Mouse (Mus musculus): ENCODE data around the gene Gpsm3. TPM values are rescaled to one million over a fixed set of nuclear protein-coding genes. Genes with fewer than 3 reads are reported as not detected.

Gpsm3 gene
- polyA plus RNA-seq, 2 experiments = 3.7 to 7.9 TPM

GRCm38 (mm10) chr17:34568421-34568820 is 21.2 kb upstream of the Gpsm3 start:
- peaks cover 8% of the 10 kb centered on the region for H3K4me1 ChIP-seq (ENCODE audit: control insufficient read depth, insufficient read depth, low read length)
- H3K4me3 ChIP-seq (replicated peaks; ENCODE audit: low read length) = no peak overlapping the region
- DNase-seq (ENCODE audit: low spot score) = no peak
- no peak overlapping the region for H3K27ac ChIP-seq (replicated peaks; ENCODE audit: low read depth, low read length)
- no peaks in the 10 kb centered on the region for H3K27me3 ChIP-seq (ENCODE audit: control insufficient read depth, insufficient read depth, low read length)
- no peaks in the 10 kb centered on the region for H3K36me3 ChIP-seq (ENCODE audit: control insufficient read depth, insufficient read depth, low read length)
- no peak for TF ChIP-seq POLR2A (IDR thresholded peaks at IDR 0.05; ENCODE audit: borderline replicate concordance, extremely low read depth, insufficient read depth, insufficient read length)
- ATAC-seq (ENCODE audit: low FRiP score, low read depth) = no peak
- H3K9ac ChIP-seq (ENCODE audit: low read depth, low read length, severe bottlenecking) = no peak overlapping the region
- 77% methylated on average over 13 of the region's 13 CpGs for WGBS
- no peak overlapping the region for H3K4me2 ChIP-seq (replicated peaks; ENCODE audit: low read depth, low read length, severe bottlenecking)
- no peaks in the 10 kb centered on the region for H3K9me3 ChIP-seq (ENCODE audit: control insufficient read depth, low read length)

- no peak for TF ChIP-seq POLR2A (IDR thresholded peaks at IDR 0.05; ENCODE audit: borderline replicate concordance, extremely low read depth, insufficient read depth, insufficient read length)
- DNase-seq (ENCODE audit: low spot score) (no peak), ATAC-seq (ENCODE audit: low FRiP score, low read depth) (no peak)
- H3K9ac ChIP-seq (ENCODE audit: low read depth, low read length, severe bottlenecking) = no peak overlapping the region
- 71% methylated on average over 4 of the region's 4 CpGs for WGBS
- no peaks in the 10 kb centered on the region for H3K27me3 ChIP-seq (ENCODE audit: control insufficient read depth, insufficient read depth, low read length)
- no peaks in the 10 kb centered on the region for H3K4me1 ChIP-seq (ENCODE audit: control insufficient read depth, insufficient read depth, low read length)
- no peaks in the 10 kb centered on the region for H3K36me3 ChIP-seq (ENCODE audit: control insufficient read depth, insufficient read depth, low read length)
- no peaks in the 10 kb centered on the region for H3K9me3 ChIP-seq (ENCODE audit: control insufficient read depth, low read length)
- no peak overlapping the region for H3K4me3 ChIP-seq (replicated peaks; ENCODE audit: low read length)
- no peak overlapping the region for H3K4me2 ChIP-seq (replicated peaks; ENCODE audit: low read depth, low read length, severe bottlenecking)
- no peak overlapping the region for H3K27ac ChIP-seq (replicated peaks; ENCODE audit: low read depth, low read length)
Measured at GRCm38 (mm10) chr17:34569919-34570318, 19.7 kb upstream of the Gpsm3 start.

- Histone ChIP-seq H3K36me3 (ENCODE audit: control insufficient read depth, insufficient read depth, low read length) (no peaks in the 10 kb centered on the region), H3K4me1 (ENCODE audit: control insufficient read depth, insufficient read depth, low read length) (peaks cover 5% of the 10 kb centered on the region; the same call in 1 of the 2 replicates), H3K9ac (ENCODE audit: low read depth, low read length, severe bottlenecking) (no peak overlapping the region), H3K9me3 (ENCODE audit: control insufficient read depth, low read length) (no peaks in the 10 kb centered on the region), H3K4me2 (replicated peaks; ENCODE audit: low read depth, low read length, severe bottlenecking) (no peak overlapping the region), H3K27me3 (ENCODE audit: control insufficient read depth, insufficient read depth, low read length) (no peaks in the 10 kb centered on the region), H3K4me3 (replicated peaks; ENCODE audit: low read length) (no peak overlapping the region), H3K27ac (replicated peaks; ENCODE audit: low read depth, low read length) (no peak overlapping the region)
- WGBS = 19% methylated on average over 5 of the region's 5 CpGs
- ATAC-seq (ENCODE audit: low FRiP score, low read depth) (no peak), DNase-seq (ENCODE audit: low spot score) (no peak)
- TF ChIP-seq POLR2A (IDR thresholded peaks at IDR 0.05; ENCODE audit: borderline replicate concordance, extremely low read depth, insufficient read depth, insufficient read length) = no peak
Measured at GRCm38 (mm10) chr17:34571875-34572274, 17.7 kb upstream of the Gpsm3 start.

- Histone ChIP-seq H3K4me1 (ENCODE audit: control insufficient read depth, insufficient read depth, low read length) (peaks cover 5% of the 10 kb centered on the region; the same call in 1 of the 2 replicates), H3K36me3 (ENCODE audit: control insufficient read depth, insufficient read depth, low read length) (no peaks in the 10 kb centered on the region), H3K9ac (ENCODE audit: low read depth, low read length, severe bottlenecking) (no peak overlapping the region), H3K4me3 (replicated peaks; ENCODE audit: low read length) (no peak overlapping the region), H3K27me3 (ENCODE audit: control insufficient read depth, insufficient read depth, low read length) (no peaks in the 10 kb centered on the region), H3K9me3 (ENCODE audit: control insufficient read depth, low read length) (no peaks in the 10 kb centered on the region), H3K27ac (replicated peaks; ENCODE audit: low read depth, low read length) (no peak overlapping the region), H3K4me2 (replicated peaks; ENCODE audit: low read depth, low read length, severe bottlenecking) (no peak overlapping the region)
- 13% methylated on average over 15 of the region's 15 CpGs for WGBS
- ATAC-seq (ENCODE audit: low FRiP score, low read depth) (no peak), DNase-seq (ENCODE audit: low spot score) (no peak)
- no peak for TF ChIP-seq POLR2A (IDR thresholded peaks at IDR 0.05; ENCODE audit: borderline replicate concordance, extremely low read depth, insufficient read depth, insufficient read length)
Measured at GRCm38 (mm10) chr17:34572361-34572760, 17.2 kb upstream of the Gpsm3 start.

- no peak for TF ChIP-seq POLR2A (IDR thresholded peaks at IDR 0.05; ENCODE audit: borderline replicate concordance, extremely low read depth, insufficient read depth, insufficient read length)
- 45% methylated on average over 5 of the region's 5 CpGs for WGBS
- H3K36me3 ChIP-seq (ENCODE audit: control insufficient read depth, insufficient read depth, low read length) = no peaks in the 10 kb centered on the region
- H3K27me3 ChIP-seq (ENCODE audit: control insufficient read depth, insufficient read depth, low read length) = no peaks in the 10 kb centered on the region
- no peak overlapping the region for H3K4me3 ChIP-seq (replicated peaks; ENCODE audit: low read length)
- ATAC-seq (ENCODE audit: low FRiP score, low read depth) (0 out of 2 replicates have a peak, but pooled peaks have one; percentile 16), DNase-seq (ENCODE audit: low spot score) (no peak)
- no peak overlapping the region for H3K9ac ChIP-seq (ENCODE audit: low read depth, low read length, severe bottlenecking)
- H3K4me1 ChIP-seq (ENCODE audit: control insufficient read depth, insufficient read depth, low read length) = peaks cover 5% of the 10 kb centered on the region; the same call in 1 of the 2 replicates
- no peak overlapping the region for H3K27ac ChIP-seq (replicated peaks; ENCODE audit: low read depth, low read length)
- no peaks in the 10 kb centered on the region for H3K9me3 ChIP-seq (ENCODE audit: control insufficient read depth, low read length)
- H3K4me2 ChIP-seq (replicated peaks; ENCODE audit: low read depth, low read length, severe bottlenecking) = no peak overlapping the region
Measured at GRCm38 (mm10) chr17:34576577-34576976, 13.0 kb upstream of the Gpsm3 start.

GRCm38 (mm10) chr17:34578070-34578469 is 11.5 kb upstream of the Gpsm3 start:
- TF ChIP-seq POLR2A (IDR thresholded peaks at IDR 0.05; ENCODE audit: borderline replicate concordance, extremely low read depth, insufficient read depth, insufficient read length) = no peak
- DNase-seq (ENCODE audit: low spot score) = no peak
- ATAC-seq (ENCODE audit: low FRiP score, low read depth) = no peak

More at GRCm38 (mm10) chr17:34578070-34578469, 11.5 kb upstream of the Gpsm3 start:
- H3K4me2 ChIP-seq (replicated peaks; ENCODE audit: low read depth, low read length, severe bottlenecking) = no peak overlapping the region
- no peaks in the 10 kb centered on the region for H3K36me3 ChIP-seq (ENCODE audit: control insufficient read depth, insufficient read depth, low read length)
- H3K4me3 ChIP-seq (replicated peaks; ENCODE audit: low read length) = no peak overlapping the region
- peaks cover 5% of the 10 kb centered on the region; the same call in 1 of the 2 replicates for H3K4me1 ChIP-seq (ENCODE audit: control insufficient read depth, insufficient read depth, low read length)
- no peak overlapping the region for H3K9ac ChIP-seq (ENCODE audit: low read depth, low read length, severe bottlenecking)
- H3K9me3 ChIP-seq (ENCODE audit: control insufficient read depth, low read length) = no peaks in the 10 kb centered on the region
- WGBS = 93% methylated on average over 3 of the region's 3 CpGs
- H3K27ac ChIP-seq (replicated peaks; ENCODE audit: low read depth, low read length) = no peak overlapping the region
- no peaks in the 10 kb centered on the region for H3K27me3 ChIP-seq (ENCODE audit: control insufficient read depth, insufficient read depth, low read length)

All from limb, embryonic 14.5 days (tissue).